Mouse (Mus musculus) thymus, adult 18-20 months (tissue): ENCODE results near the gene Polrmt.

Experiments
- DNase-seq, 2 experiments: peaks; one replicate each; pipeline ENCODE4 v3.0.0; 2022; ENCODE audit warnings: mixed read lengths in 2 of 2

The Polrmt gene

DNA sequence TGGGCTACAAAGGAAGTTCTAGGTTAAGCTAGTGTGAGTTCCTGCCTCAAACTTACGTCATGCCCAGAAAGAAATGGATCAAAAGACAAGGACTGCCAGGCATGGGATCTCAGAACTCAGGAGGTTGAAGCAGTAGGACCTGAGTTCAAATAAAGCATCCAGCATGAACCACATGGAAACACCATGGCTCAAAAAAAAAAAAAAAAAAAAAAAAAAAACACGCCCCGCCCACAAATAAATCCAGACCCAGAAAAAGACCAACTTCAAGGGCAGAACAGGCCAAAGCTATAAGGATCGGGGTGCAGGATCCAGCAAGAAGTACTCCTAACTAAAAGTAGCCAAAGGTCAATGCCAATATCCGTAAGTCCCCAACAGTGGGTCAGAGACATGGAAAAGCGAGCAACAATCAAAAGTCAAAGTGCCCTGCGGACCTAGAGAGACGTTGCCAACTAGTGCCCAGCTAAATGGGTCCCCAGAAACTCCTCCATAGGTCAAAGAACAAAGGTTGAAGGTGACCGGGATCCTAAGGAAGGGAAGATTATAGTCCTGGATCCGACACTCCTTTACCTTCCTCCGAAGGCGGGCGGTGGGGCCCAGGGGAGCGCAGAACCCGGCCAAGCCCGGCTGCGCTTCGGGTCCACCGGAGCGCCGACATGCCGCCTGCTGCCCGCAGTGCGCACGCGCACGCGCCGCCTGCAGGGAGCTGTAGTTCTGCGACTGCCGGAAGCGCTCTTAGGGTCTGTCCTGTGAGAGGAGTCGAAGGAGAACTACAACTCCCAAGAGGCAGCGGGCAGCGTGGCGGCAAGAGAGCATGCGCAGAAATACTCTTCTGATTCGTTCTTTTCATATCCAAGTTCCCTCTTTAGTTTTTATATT is at the start of gene Polrmt:
Polrmt (minus strand) TSS at position 684 of the 876 bp plus-strand sequence.
- peak; percentile 94 to 97 for DNase-seq

GRCm38 (mm10) chr10:79795905-79796304 is 49.5 kb upstream of the Polrmt start:
- DNase-seq: no peak

GRCm38 (mm10) chr10:79794491-79794931 is 48.1 kb upstream of the Polrmt start:
- peak in 1 of 2 experiments; percentile 26 for DNase-seq

- DNase-seq: peak; percentile 32 to 34
Measured at GRCm38 (mm10) chr10:79793738-79794490, 47.5 kb upstream of the Polrmt start.

GRCm38 (mm10) chr10:79793051-79793737 is 46.8 kb upstream of the Polrmt start, which contains the start of gene Palm:
Palm (plus strand) TSS chr10:79793572.
- DNase-seq: peak; percentile 50 to 57

- DNase-seq: no peak
Measured at GRCm38 (mm10) chr10:79792339-79793040, 46.1 kb upstream of the Polrmt start.

GRCm38 (mm10) chr10:79790861-79791260 is 44.5 kb upstream of the Polrmt start, which contains the start of gene Prss57:
Prss57 (minus strand) TSS chr10:79790961.
- no peak for DNase-seq

GRCm38 (mm10) chr10:79789581-79789980 is 43.2 kb upstream of the Polrmt start:
- no peak for DNase-seq

- DNase-seq: peak in 1 of 2 experiments; percentile 59
Measured at GRCm38 (mm10) chr10:79788386-79789158, 42.2 kb upstream of the Polrmt start.

DNA sequence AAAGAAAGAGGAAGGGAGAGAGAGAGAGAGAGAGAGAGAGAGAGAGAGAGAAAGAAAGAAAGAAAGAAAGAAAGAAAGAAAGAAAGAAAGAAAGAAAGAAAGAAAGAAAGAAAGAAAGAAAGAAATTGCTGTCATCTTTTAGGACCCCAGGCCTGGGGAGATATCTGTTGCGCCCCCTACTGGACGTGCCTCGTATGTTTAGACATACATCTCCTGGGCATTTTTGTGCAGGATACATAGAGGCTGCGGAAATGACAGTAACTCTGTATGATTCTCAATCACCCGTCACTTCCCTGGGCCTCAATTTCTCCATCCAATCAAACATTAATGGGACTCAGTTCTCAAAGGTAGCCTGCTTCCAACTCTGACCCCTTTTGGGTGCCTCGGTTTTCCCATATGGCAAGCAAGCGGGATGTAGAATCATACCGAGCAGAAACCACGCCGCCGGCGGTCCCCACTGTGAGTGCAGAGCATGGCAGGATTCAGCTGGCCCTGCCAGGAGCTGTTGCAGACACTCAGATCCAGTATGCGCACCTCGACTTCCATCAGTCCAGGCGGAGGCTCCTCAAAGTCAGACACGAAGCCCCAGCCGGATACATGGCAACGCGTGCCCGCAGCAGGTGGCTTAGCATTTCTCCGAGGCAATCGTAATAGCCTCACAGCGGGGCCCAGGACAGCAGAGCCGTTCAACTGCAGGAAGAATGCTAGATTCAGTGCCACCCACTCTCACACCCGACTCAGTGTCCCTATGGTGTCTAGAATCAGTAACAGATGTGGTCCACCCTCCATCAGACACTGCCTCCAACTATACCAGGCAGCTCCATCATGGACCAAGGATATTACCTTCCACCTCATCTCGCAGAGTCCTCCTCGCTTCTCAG is 37.8 kb upstream of the Polrmt start:
- no peak for DNase-seq

DNA sequence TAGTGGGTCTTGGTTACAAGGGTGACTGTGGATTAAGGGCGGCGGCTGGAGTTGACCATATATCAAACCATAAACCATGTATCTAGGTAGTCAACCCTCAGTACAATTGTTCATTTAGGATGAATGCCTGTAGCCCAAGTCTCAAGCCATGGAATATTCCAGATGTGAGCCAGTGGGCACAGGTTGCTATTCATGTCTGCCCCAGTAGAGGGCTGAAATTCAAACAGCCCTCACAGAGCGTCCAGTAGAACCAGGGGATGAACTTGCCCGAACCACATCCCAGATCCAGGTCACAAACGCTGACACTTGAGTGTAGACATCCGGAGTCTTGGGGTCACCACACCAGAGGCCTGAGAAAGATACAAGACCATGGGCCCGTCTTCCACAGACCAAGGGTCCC is 36.7 kb upstream of the Polrmt start:
- no peak for DNase-seq

DNA sequence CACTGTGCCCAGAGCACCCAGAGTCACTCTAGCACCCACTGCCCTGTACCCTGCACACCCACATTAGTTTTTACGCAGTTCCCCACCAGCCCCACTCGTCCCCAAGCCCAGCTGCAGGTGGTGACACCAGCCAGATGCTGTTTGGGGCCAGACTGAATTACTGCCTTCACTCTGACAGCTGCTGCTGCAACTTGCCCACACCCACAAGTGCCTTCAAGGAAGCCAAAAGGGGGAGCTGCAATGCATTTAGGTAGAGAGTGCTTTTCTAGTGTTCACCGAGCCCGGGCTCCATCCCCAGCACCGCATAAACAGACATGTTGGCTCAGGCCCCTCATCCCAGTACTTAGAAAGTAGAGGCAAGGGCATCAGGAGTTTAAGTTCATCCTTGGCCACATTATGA is 35.6 kb upstream of the Polrmt start:
- peak; percentile 48 to 70 for DNase-seq

DNA sequence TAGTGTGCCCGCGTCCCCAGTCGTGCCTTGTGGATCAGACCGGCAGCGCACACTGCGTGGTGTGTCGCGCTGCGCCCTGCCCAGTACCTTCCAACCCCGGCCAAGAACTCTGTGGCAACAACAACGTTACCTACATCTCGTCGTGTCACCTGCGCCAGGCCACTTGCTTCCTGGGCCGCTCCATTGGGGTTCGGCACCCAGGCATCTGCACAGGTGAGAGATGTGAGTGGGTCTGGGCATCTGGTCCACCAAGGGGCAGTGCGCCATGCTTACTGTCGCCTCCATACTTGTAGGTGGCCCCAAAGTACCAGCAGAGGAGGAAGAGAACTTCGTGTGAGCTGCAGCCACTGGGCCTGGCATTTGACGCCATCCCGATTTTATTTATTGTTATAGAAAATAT is 34.8 kb upstream of the Polrmt start:
- no peak for DNase-seq

DNA sequence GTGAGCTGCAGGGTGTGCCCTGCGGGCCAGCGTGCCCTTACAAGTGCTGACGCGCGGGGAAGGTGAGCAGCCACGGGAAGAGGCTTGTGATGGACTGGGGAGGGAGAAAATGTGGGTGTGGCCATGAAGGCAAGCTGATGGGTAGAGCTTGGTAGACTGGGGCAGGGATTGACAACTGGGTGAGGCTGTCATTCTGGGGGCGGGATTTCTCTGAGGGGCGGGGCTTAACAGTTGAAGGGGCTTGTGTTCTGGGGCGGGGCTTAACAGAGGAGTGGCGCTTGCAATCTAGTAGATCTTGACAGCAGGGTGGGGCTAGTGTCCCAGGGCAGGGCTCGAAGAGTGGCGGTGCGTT is 34.3 kb upstream of the Polrmt start:
- no peak for DNase-seq

GRCm38 (mm10) chr10:79779784-79780663 is 33.6 kb upstream of the Polrmt start:
- peak; percentile 85 to 90 for DNase-seq

- DNase-seq: no peak
Measured at GRCm38 (mm10) chr10:79779193-79779592, 32.8 kb upstream of the Polrmt start.

GRCm38 (mm10) chr10:79778006-79778405 is 31.6 kb upstream of the Polrmt start:
- DNase-seq: no peak

GRCm38 (mm10) chr10:79777103-79777531 is 30.7 kb upstream of the Polrmt start, which contains the start of gene Fstl3:
Fstl3 (plus strand) TSS chr10:79777272.
- DNase-seq: no peak
